Mouse (Mus musculus) limb, embryonic 15.5 days (tissue): ENCODE results near the gene Gm13694. TPM values are rescaled to one million over a fixed set of nuclear protein-coding genes. Genes with fewer than 3 reads are reported as not detected.
"Not testable (repeated sequence)": the region's sequence is repeated elsewhere in the genome, so short reads cannot be mapped to it uniquely, and the experiment has no call there.

Experiments
- ATAC-seq: fragments of 200-750 bp; cut with Nextera tagmentation; 2 replicates; pipeline ENCODE4 v1.8.0; 2017; ENCODE audit warnings: low read depth, moderate TSS enrichment; ENCODE audit not compliant: insufficient number of reproducible peaks, low FRiP score, low TSS enrichment
- H3K27ac ChIP-seq: fragments of 300-500 bp; sonication (generic); 2 replicates; pipeline ENCODE4 v1.5.1; 2015; ENCODE audit warnings: moderate library complexity, mild to moderate bottlenecking, inconsistent platforms
- H3K27me3 ChIP-seq: fragments of 300-500 bp; sonication (generic); 2 replicates; pipeline ENCODE4 v1.6.1; 2015; ENCODE audit warnings: inconsistent platforms
- H3K36me3 ChIP-seq: fragments of 300-500 bp; sonication (generic); 2 replicates; pipeline ENCODE4 v1.6.1; 2015; ENCODE audit warnings: inconsistent platforms
- H3K4me1 ChIP-seq: fragments of 300-500 bp; sonication (generic); 2 replicates; pipeline ENCODE4 v1.6.1; 2015; ENCODE audit warnings: inconsistent platforms
- H3K4me2 ChIP-seq: fragments of 300-500 bp; sonication (generic); 2 replicates; pipeline ENCODE4 v1.6.1; 2015; ENCODE audit warnings: mild to moderate bottlenecking, inconsistent platforms
- H3K4me3 ChIP-seq: fragments of 300-500 bp; sonication (generic); 2 replicates; pipeline ENCODE4 v1.5.1; 2015; ENCODE audit warnings: mild to moderate bottlenecking, inconsistent platforms
- H3K9ac ChIP-seq: fragments of 300-500 bp; sonication (generic); 2 replicates; pipeline ENCODE4 v1.6.1; 2015; ENCODE audit warnings: inconsistent platforms
- H3K9me3 ChIP-seq: fragments of 300-500 bp; sonication (generic); 2 replicates; pipeline ENCODE4 v1.6.1; 2016; ENCODE audit warnings: inconsistent platforms
- WGBS: fragments of 180-500 bp; shearing (Covaris S2); methylation state at CpG from one replicate; pipeline ENCODE4 v1.1.7; 2015; 5-methylcytosine and 5-hydroxymethylcytosine counted together
- polyA plus RNA-seq: library from polyadenylated mRNA; unstranded; fragments of >200 nt; fragmentation: Nextera tagmentation; extraction: Ambion mirVana; gene quantifications from 2 replicates; pipeline ENCODE4 v1.2.1, GENCODE M21; 2015

The Gm13694 gene
- polyA plus RNA-seq, 1 experiment from 2014 or later, result not detected

DNA sequence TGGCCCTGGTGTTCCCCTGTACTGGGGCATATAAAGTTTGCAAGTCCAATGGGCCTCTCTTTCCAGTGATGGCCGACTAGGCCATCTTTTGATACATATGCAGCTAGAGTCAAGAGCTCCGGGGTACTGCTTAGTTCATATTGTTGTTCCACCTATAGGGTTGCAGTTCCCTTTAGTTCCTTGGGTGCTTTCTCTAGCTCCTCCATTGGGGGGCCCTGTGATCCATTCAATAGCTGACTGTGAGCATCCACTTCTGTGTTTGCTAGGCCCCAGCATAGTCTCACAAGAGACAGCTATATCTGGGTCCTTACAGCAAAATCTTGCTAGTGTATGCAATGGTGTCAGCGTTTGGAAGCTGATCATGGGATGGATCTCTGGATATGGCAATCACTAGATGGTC lies 15.8 kb downstream of the Gm13694 start:
- WGBS, result 94% methylated on average over 2 of the region's 3 CpGs
- not testable (repeated sequence) for H3K36me3 ChIP-seq

DNA sequence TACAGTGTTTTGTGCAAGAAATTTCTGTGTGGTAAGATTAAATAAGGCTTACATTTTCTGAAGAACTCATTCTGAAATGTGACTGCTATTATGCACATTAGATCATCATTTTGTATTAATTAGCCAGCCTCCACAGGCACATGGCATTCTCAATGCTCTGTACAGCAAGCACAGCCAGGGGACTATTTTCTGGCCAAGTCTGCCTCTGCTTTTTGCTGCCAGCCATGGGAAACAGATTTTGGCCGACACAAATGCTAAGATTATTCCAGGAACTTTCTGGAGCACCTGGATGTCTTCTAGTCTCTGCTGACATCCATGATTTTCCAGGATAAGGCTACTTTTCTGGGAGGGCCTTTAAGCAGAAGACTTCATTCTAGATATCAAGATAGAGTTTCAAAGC lies 30.2 kb downstream of the Gm13694 start:
- 41% methylated on average over 1 of the region's 1 CpGs for WGBS
- no peak for ATAC-seq

More for the DNA sequence above, 15.8 kb downstream of the Gm13694 start:
- H3K4me2 ChIP-seq, H3K4me3 ChIP-seq, ATAC-seq, H3K27me3 ChIP-seq, H3K9ac ChIP-seq, H3K4me1 ChIP-seq, H3K27ac ChIP-seq, H3K9me3 ChIP-seq: not testable (repeated sequence)

DNA sequence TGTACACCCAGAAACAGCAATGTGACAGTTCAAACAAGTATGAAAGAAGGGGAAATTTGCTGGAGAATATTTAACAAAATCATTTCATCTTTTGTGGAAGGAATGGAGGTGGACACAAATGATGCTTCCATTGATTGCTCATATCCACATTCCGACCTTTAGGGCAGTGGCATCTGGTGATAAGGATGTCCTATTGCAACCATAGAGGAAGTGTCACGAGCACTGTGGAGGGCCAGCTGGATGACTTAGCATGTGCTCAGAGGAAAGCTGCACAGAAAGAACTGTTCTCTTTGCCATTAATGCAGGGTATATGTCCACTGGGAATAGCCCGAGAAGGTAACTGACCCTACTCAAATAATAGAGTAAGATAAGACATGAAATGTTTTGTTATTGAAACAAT lies 31.1 kb downstream of the Gm13694 start:
- Histone ChIP-seq H3K9me3 (no peaks in the 10 kb centered on the region), H3K27ac (no peak overlapping the region), H3K4me2 (no peak overlapping the region), H3K36me3 (no peaks in the 10 kb centered on the region), H3K4me3 (no peak overlapping the region), H3K9ac (no peak overlapping the region), H3K27me3 (no peaks in the 10 kb centered on the region), H3K4me1 (no peaks in the 10 kb centered on the region)
- WGBS, result 76% methylated on average over 3 of the region's 3 CpGs
- ATAC-seq, result no peak

More for the DNA sequence above, 30.2 kb downstream of the Gm13694 start:
- Histone ChIP-seq H3K27ac (no peak overlapping the region), H3K9me3 (no peaks in the 10 kb centered on the region), H3K4me3 (no peak overlapping the region), H3K36me3 (no peaks in the 10 kb centered on the region), H3K4me2 (no peak overlapping the region), H3K4me1 (no peaks in the 10 kb centered on the region), H3K27me3 (no peaks in the 10 kb centered on the region), H3K9ac (no peak overlapping the region)

DNA sequence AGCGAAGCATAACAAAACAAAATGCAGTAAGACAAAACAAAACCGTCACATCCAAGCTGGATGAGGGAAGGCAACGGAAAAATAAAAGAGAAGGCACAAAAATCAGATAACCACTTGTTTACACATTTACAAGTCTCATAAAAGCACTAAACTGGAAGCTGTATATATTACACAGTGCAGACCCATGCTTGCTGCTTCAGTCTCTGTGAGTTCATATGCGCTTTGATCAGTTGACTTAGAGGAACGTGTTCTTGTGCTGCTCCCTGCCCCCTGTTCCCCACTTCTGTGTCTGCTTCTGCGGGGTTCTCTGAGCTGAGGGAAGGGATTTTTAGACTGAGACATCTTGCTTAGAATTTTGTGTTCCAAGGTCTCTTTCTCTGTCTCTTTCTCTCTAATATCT lies 35.8 kb downstream of the Gm13694 start:
- Histone ChIP-seq H3K9me3 (no peaks in the 10 kb centered on the region), H3K4me3 (no peak overlapping the region), H3K27ac (no peak overlapping the region), H3K9ac (no peak overlapping the region), H3K4me2 (no peak overlapping the region), H3K27me3 (no peaks in the 10 kb centered on the region), H3K36me3 (no peaks in the 10 kb centered on the region), H3K4me1 (no peaks in the 10 kb centered on the region)
- 50% methylated on average over 6 of the region's 6 CpGs for WGBS
- ATAC-seq, result no peak

DNA sequence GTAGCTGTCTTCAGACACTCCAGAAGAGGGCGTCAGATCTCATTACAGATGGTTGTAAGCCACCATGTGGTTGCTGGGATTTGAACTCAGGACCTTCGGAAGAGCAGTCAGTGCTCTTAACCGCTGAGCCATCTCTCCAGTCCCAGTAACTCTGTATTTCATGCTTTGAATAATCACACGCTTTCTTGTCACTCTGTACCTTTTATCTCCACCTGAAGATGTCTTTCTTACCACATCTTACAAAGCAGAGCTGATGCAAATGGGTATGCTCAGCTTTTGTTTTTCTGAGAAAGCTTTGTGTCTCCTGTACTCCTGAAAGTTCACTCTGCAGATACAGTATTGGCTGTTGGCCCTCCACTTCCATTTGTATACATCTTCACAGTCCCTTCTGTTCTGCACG lies 37.6 kb downstream of the Gm13694 start:
- H3K4me1 ChIP-seq, H3K27ac ChIP-seq, ATAC-seq, H3K9ac ChIP-seq, H3K4me2 ChIP-seq, H3K9me3 ChIP-seq, H3K36me3 ChIP-seq, H3K4me3 ChIP-seq, H3K27me3 ChIP-seq: not testable (repeated sequence)
- WGBS, result 76% methylated on average over 5 of the region's 5 CpGs

DNA sequence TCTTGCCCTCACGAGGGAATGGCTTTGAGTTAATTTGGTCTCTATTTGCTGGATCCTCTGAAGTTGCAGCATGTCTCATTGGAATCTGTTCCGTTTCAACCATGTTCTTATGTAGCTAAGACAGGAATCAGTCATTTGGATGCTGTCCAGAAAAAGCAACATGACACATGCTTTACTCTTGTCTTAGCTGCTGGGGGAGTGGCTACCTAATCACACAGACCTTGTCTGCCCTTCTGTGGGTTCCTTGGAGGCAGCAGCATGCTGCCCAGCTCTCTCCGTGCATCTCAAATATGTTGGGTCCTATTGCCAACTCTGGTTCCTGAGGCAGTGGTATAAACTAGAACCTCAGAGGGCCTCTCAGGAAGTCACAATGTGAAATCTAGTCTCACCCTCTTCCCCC lies 39.6 kb downstream of the Gm13694 start:
- Histone ChIP-seq H3K36me3 (no peaks in the 10 kb centered on the region), H3K9me3 (no peaks in the 10 kb centered on the region), H3K9ac (no peak overlapping the region), H3K27me3 (no peaks in the 10 kb centered on the region), H3K4me1 (no peaks in the 10 kb centered on the region), H3K4me3 (no peak overlapping the region), H3K27ac (no peak overlapping the region), H3K4me2 (no peak overlapping the region)
- 43% methylated on average over 3 of the region's 3 CpGs for WGBS
- ATAC-seq, result no peak

DNA sequence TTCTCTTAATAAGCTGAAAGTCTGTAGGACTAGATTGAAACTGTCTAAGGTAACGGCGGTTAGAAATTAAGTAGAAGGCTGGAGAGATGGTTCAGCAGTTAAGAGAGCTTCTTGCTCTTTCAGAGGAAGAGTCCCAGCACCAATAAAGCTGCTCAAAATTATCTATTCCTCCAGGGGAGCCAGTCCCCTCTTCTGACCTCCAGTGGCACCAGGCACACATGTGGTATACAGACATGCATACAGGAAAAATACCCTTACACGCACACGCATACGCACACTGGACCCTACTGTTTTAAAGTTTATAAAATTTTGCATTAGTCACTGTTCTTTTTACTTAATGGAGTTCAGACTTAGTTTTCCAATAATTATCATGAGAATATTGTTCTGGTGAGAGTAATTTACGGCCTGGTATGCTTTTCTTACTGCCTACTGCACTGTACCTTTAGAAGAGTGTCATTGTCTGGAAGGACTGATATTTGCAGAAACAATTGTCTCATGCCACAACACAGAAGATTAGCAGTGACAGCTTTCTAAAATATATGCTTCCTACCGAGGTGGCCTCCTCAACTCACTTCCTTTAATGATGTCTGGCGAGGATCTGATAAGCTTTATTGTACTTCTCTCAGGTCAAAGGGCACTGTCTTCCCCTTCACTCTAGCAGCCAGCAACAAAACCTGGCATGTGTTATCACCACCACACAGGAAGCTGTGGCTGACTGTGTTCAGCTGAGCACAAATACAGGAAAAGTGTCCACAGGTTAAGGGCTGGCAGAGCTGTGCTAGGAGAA lies 41.0 kb downstream of the Gm13694 start:
- Histone ChIP-seq H3K27me3 (no peaks in the 10 kb centered on the region), H3K4me1 (no peaks in the 10 kb centered on the region), H3K9ac (no peak overlapping the region), H3K36me3 (no peaks in the 10 kb centered on the region), H3K9me3 (no peaks in the 10 kb centered on the region), H3K27ac (no peak overlapping the region), H3K4me2 (no peak overlapping the region), H3K4me3 (no peak overlapping the region)
- no peak for ATAC-seq
- WGBS, result 58% methylated on average over 8 of the region's 8 CpGs

DNA sequence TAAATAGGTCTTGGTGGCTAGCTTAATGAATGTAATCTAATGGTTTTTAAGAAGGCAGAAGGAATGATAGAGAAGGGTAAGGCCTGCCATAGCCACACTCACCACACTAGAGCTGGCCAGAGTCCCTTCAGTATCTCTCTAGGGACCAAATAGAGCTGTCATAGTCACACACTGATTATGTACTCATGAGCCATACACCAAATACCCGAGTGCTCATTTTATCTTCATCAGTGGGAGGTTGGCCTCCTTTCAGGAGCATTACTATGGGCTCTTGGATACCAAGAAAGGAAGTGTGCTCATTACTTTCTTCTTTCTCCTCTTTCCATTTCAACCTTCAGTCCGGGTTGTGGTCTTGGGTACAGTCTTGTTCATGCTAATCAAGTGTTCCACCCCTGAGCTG lies 43.2 kb downstream of the Gm13694 start:
- WGBS, result 82% methylated on average over 2 of the region's 2 CpGs
- no peak overlapping the region for H3K4me3 ChIP-seq

DNA sequence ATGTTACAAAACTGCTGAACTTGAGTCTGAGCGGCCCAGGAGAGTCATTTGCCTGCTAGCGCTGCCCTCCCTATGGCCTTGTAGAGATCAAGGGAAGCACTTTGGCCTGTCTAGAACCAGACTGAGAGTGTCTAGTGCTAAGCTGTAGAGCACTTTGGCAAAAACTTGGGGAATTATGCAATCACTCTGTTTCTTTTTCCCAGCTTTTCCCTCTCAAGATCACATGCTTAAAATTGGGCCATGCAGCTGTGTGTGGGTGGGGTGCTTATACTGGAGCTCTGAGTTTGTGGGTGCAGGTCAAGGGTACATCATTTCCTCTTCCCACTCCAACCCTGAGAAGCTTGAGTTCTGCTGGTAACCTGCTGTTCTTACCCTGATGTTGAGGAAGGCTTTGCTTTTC lies 44.2 kb downstream of the Gm13694 start:
- H3K4me2 ChIP-seq, result no peak overlapping the region
- H3K4me3 ChIP-seq, result no peak overlapping the region
- H3K4me1 ChIP-seq, result no peaks in the 10 kb centered on the region
- no peaks in the 10 kb centered on the region for H3K27me3 ChIP-seq
- no peaks in the 10 kb centered on the region for H3K9me3 ChIP-seq
- no peaks in the 10 kb centered on the region for H3K36me3 ChIP-seq
- no peak for ATAC-seq
- 65% methylated on average over 2 of the region's 2 CpGs for WGBS
- no peak overlapping the region for H3K9ac ChIP-seq
- H3K27ac ChIP-seq, result no peak overlapping the region

More for the DNA sequence above, 43.2 kb downstream of the Gm13694 start:
- Histone ChIP-seq H3K4me1 (no peaks in the 10 kb centered on the region), H3K36me3 (no peaks in the 10 kb centered on the region), H3K27me3 (no peaks in the 10 kb centered on the region), H3K9me3 (no peaks in the 10 kb centered on the region), H3K9ac (no peak overlapping the region), H3K27ac (no peak overlapping the region), H3K4me2 (no peak overlapping the region)
- no peak for ATAC-seq

DNA sequence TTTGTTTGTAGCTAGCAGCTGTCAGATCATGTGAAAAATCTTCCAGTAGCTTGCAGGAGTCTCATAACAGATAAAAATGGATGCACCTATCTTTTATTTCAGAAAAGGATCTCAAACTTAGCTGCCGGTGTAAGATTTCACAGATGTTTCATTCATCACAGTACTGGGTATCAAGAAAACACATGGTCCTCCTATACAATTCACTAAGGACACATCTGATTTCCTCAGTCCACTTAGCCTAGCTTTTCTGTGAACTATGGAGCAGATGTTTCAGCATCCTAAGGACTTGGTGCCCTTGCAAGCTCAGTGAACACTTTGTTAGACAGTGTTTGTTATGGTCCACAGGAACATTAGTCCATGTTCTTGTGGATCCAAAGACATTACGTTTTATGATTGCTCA lies 44.6 kb downstream of the Gm13694 start:
- H3K4me1 ChIP-seq, result no peaks in the 10 kb centered on the region
- H3K9me3 ChIP-seq, result no peaks in the 10 kb centered on the region
- H3K4me3 ChIP-seq, result no peak overlapping the region
- no peaks in the 10 kb centered on the region for H3K27me3 ChIP-seq
- H3K27ac ChIP-seq, result no peak overlapping the region
- H3K4me2 ChIP-seq, result no peak overlapping the region
- 66% methylated on average over 2 of the region's 2 CpGs for WGBS
- no peaks in the 10 kb centered on the region for H3K36me3 ChIP-seq
- no peak overlapping the region for H3K9ac ChIP-seq
- no peak for ATAC-seq

DNA sequence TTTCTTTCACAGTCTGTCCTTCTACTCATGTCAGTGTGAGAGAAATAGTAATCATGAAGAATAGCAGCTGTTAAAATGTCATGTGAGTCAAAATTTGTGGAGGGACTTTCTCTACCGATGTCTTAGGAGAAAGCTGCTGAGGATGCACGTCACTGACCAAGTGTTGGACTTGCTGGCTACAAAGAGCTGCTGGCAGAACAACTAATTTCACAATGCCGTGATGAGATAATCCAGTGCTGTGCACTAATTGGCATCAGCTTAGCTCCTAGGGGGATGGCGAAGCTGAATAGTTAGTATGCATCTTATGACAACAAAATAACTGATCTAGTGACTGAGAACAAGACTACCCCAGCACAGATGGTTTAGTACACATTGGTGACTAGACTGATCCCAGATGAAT lies 46.5 kb downstream of the Gm13694 start:
- Histone ChIP-seq H3K36me3 (no peaks in the 10 kb centered on the region), H3K27ac (no peak overlapping the region), H3K4me3 (no peak overlapping the region), H3K9me3 (no peaks in the 10 kb centered on the region), H3K27me3 (no peaks in the 10 kb centered on the region), H3K9ac (no peak overlapping the region), H3K4me1 (no peaks in the 10 kb centered on the region), H3K4me2 (no peak overlapping the region)
- ATAC-seq, result no peak
- 50% methylated on average over 4 of the region's 4 CpGs for WGBS
